Mouse (Mus musculus) bone marrow macrophage, adult 2 months (primary cell): ENCODE results near the gene Rassf2. TPM values are rescaled to one million over a fixed set of nuclear protein-coding genes. Genes with fewer than 3 reads are reported as not detected.

ENCODE experiments used
- H3K27ac ChIP-seq: 2 replicates; pipeline ENCODE4 v1.5.1; 2012; ENCODE audit warnings: low read depth, low read length; ENCODE audit not compliant: insufficient read depth
- H3K4me1 ChIP-seq: 2 replicates; pipeline ENCODE4 v1.6.1; 2012; ENCODE audit warnings: low read length; ENCODE audit not compliant: control insufficient read depth, insufficient read depth
- H3K4me3 ChIP-seq: 2 replicates; pipeline ENCODE4 v1.5.1; 2012; ENCODE audit warnings: mild to moderate bottlenecking, low read length, moderate library complexity; ENCODE audit not compliant: insufficient read depth
- CTCF ChIP-seq: IDR thresholded peaks from 2 replicates; pipeline ENCODE4 v1.5.1; 2012; ENCODE audit warnings: low read depth, mild to moderate bottlenecking, low read length, moderate library complexity
- POLR2A ChIP-seq: IDR thresholded peaks from 2 replicates; pipeline ENCODE4 v1.6.1; 2012; ENCODE audit warnings: mild to moderate bottlenecking, low read depth, low read length, borderline replicate concordance
- polyA plus RNA-seq: library from polyadenylated mRNA; stranded (reverse); fragments of >200 nt; gene quantifications from 2 replicates; pipeline ENCODE4 v1.2.4, GENCODE M21; 2012; ENCODE audit not compliant: missing spikeins, insufficient read depth, insufficient read length

Rassf2 gene
- polyA plus RNA-seq, 1 experiment, result 155 TPM

DNA sequence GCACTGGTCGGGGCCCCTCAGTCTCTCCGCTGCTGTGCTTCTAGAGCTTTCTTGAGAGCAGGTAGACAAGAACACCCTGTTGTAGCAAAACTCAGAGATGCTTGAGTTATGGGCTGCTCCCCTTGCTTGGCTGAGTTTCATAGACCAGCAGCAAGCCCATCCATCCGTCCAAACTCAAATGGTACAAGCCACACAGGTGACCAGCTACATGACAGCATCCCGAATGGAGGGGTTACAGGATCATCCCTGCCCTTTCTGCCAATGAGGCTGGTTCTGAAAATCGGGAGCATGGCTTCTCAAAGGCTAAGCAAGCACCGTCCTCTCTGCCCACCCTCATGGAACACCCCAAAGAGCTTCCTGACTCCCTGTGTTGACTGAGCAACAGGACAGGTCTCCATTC, 35.1 kb downstream of the Rassf2 start:
- no peak overlapping the region for H3K27ac ChIP-seq
- TF ChIP-seq CTCF, result no peak
- TF ChIP-seq POLR2A, result no peak
- H3K4me3 ChIP-seq, result no peak overlapping the region
- peaks cover 19% of the 10 kb centered on the region for H3K4me1 ChIP-seq

DNA sequence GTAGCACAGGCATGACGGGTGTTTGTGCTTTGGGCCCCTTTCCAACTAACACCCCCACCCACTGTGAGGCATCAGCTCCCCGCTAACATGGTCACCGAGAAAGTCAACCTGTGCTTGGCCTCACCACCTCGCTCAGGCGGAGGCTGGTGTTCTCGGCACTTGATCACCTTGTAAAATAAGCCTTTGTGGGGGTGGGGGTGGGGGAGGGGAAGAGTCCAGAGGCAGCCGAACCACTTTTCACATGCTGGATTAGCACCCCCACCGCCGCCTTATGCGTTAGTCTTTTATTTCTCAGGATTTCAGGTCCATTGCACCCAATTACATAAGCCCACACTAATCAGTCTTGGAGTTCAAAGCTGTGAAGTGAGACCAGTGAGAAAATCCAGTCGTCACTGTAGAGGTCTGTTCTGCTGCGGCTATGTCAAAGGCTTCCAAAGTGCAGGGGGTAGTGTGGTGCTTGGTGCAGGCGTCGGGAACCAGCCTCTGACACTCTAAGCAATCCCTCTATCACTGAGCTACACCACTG, 36.4 kb downstream of the Rassf2 start:
- H3K4me1 ChIP-seq, result peaks cover 19% of the 10 kb centered on the region
- no peak overlapping the region for H3K27ac ChIP-seq
- no peak overlapping the region for H3K4me3 ChIP-seq
- TF ChIP-seq POLR2A (no peak), CTCF (no peak)

DNA sequence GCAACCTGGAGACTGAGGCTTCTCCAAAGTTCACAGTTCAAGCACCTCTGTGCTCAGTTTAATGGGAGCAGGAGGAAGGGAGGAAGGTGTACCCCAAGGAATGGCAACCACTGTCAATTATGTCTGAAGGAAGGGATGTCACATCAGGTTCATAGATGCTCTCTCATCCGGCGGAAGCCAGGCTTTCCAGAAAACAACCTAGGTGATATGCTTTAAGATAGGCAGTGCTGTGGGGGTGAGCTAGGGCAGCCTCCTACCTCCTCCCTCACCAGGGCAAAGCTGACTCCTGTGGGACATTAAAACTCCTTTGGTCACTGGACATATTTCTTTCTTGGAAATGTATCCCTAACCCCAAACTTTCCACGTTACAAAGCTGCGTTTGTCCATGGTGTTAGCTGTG, 36.9 kb downstream of the Rassf2 start:
- peaks cover 17% of the 10 kb centered on the region for H3K4me1 ChIP-seq
- H3K27ac ChIP-seq, result no peak overlapping the region
- H3K4me3 ChIP-seq, result no peak overlapping the region
- no peak for TF ChIP-seq POLR2A
- TF ChIP-seq CTCF, result no peak

- no peak for TF ChIP-seq POLR2A
- TF ChIP-seq CTCF, result no peak
- no peak overlapping the region for H3K27ac ChIP-seq
- H3K4me3 ChIP-seq, result no peak overlapping the region
- peaks cover 14% of the 10 kb centered on the region for H3K4me1 ChIP-seq
These were observed 37.6 kb downstream of the Rassf2 start for GRCm38 (mm10) chr2:131992487-131992886.

- Histone ChIP-seq H3K4me1 (peaks cover 11% of the 10 kb centered on the region), H3K4me3 (no peak overlapping the region), H3K27ac (no peak overlapping the region)
- TF ChIP-seq POLR2A (no peak), CTCF (no peak)
These were observed 41.5 kb downstream of the Rassf2 start for GRCm38 (mm10) chr2:131988550-131988949.

- Histone ChIP-seq H3K4me3 (no peak overlapping the region), H3K4me1 (peaks cover 6% of the 10 kb centered on the region), H3K27ac (no peak overlapping the region)
- TF ChIP-seq POLR2A, result no peak
- TF ChIP-seq CTCF, result no peak
These were observed 42.1 kb downstream of the Rassf2 start for GRCm38 (mm10) chr2:131987950-131988349.

DNA sequence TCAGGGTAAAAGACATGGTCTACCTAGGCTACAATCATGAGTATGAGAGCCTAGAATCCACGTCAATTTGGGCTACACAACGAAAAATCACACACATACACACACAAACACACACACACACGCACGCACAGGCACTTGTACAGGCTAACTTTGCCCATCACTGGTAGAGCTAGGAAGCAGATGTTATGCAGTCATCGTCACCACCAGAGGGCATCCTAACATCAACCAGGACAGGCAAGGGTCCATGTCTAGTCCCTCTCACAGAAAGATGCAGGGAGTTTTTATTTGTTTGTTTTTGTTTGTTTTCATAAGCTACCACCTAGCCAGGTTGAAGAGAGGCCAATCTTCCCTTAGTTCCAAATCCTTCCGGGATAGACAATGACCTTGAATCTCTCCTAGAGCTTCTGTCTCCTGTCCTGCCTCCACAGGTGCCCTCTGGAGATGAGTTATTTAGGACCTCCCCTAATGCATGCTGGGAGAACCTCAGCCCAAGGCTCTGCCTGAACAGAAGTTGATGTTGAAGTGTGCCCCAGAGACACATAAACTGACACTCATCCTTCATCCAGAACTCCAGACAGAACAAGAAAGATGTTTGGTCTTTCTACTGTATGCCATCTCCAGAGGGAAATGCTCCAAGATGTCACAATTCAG, 47.4 kb downstream of the Rassf2 start:
- Histone ChIP-seq H3K27ac (no peak overlapping the region), H3K4me3 (no peak overlapping the region), H3K4me1 (no peaks in the 10 kb centered on the region)
- TF ChIP-seq CTCF (peak; percentile 30; the same call in 1 of the 2 replicates), POLR2A (no peak)

- TF ChIP-seq CTCF (no peak), POLR2A (no peak)
- peaks cover 5% of the 10 kb centered on the region for H3K4me1 ChIP-seq
- no peak overlapping the region for H3K27ac ChIP-seq
- no peak overlapping the region for H3K4me3 ChIP-seq
These were observed 49.2 kb downstream of the Rassf2 start for GRCm38 (mm10) chr2:131980866-131981265.

- peaks cover 5% of the 10 kb centered on the region for H3K4me1 ChIP-seq
- no peak overlapping the region for H3K4me3 ChIP-seq
- no peak for TF ChIP-seq POLR2A
- no peak for TF ChIP-seq CTCF
- no peak overlapping the region for H3K27ac ChIP-seq
These were observed 53.4 kb downstream of the Rassf2 start for GRCm38 (mm10) chr2:131976663-131977062.

DNA sequence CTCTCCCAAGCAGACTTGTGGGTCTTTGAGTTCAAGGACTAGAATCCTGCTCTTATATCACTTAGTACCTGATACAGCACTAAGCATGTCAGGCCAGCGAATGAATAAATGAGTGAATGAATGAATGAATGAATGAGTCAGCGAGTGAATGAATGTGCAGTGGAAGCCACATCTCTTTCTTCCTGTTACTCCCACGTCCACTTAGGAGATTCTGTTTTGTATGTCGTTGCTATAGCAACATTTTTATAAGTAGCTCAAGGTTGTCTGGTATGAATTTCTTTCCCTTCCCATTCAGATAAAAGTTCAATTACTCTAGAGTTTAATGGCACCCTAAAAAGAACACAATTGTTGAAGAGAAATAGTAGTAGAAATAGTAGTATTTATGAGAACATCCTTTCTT, 59.0 kb downstream of the Rassf2 start:
- no peak overlapping the region for H3K4me3 ChIP-seq
- H3K27ac ChIP-seq, result no peak overlapping the region
- TF ChIP-seq POLR2A (no peak), CTCF (no peak)
- H3K4me1 ChIP-seq, result no peaks in the 10 kb centered on the region
